In the genomic region with DNA sequence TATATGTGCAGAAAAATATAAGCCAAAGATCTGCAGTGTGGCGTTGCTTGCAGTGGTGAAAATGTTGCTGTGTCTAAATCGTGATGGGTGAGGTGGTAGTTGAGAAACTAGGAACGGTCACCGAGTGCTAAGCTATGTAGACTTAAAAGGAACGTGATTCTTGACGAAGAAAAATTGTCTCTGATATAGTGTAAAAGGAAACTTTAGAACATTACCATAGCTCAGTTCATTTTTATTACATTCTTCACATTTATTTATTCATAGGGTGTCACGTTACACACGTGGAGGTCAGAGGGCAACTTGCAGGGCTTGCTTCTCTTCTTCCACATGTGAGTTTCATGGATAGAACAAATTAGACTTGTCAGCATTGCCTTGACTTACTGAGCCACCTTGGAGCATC, we compare ENCODE assay signal across 21 mouse cellular contexts. TPM values are rescaled to one million over a fixed set of nuclear protein-coding genes. Genes with fewer than 3 reads are reported as not detected.
DNase-seq lines count a peak whose midpoint lies in the region; ATAC-seq and TF ChIP-seq lines count a peak whose summit lies in the region.
"Had no signal": no experiment of that assay in that cellular context is flagged by ENCODE, and none has a peak within 500 bp of the region (broad histone marks: within the 10 kb centered on the region; RNA-seq: fewer than 3 reads in every experiment).

No protein-coding gene starts in this region.

- DNase-seq in lung, embryonic 14.5 days: peak; percentile 87
- DNase-seq in lung, postnatal 14 days: no peak
- DNase-seq in lung, postnatal 10 days: peak; percentile 2
- no peak for DNase-seq in lung, postnatal 36 days
- DNase-seq in embryo, embryonic 11 days: peak; percentile 37
- DNase-seq in forebrain, embryonic 10.5 days (ENCODE audit: extremely low spot score, low spot score): no peak
- DNase-seq in kidney, adult 8-10 months: no peak
- DNase-seq: adrenal gland, adult 8-10 months; adrenal gland, postnatal 36 days; cerebellum, adult 2 months; cerebellum, postnatal 10 days; gastrocnemius, postnatal 14 days; heart, adult 2 months; heart, postnatal 14 days had no signal

- H3K4me2 ChIP-seq in lung, embryonic 14.5 days: no peak overlapping the region
- H3K4me2 ChIP-seq in limb, embryonic 13.5 days (replicated peaks): peak overlapping the region; percentile 14; the same call in 1 of the 2 replicates
- H3K4me2 ChIP-seq: embryonic facial prominence, embryonic 12.5 days; forebrain, embryonic 12.5 days; heart, embryonic 11.5 days; heart, embryonic 15.5 days; hindbrain, embryonic 13.5 days had no signal

- no peaks in the 10 kb centered on the region for H3K27me3 ChIP-seq in lung, embryonic 14.5 days (ENCODE audit: insufficient read depth, low read length)
- H3K27me3 ChIP-seq in limb, embryonic 13.5 days: no peaks in the 10 kb centered on the region
- no peaks in the 10 kb centered on the region for H3K27me3 ChIP-seq in forebrain, embryonic 10.5 days (ENCODE audit: poor library complexity, severe bottlenecking)
- H3K27me3 ChIP-seq: embryonic facial prominence, embryonic 12.5 days; forebrain, embryonic 12.5 days; heart, embryonic 15.5 days; hindbrain, embryonic 13.5 days had no signal

- H3K36me3 ChIP-seq in lung, embryonic 14.5 days (ENCODE audit: insufficient read depth): no peaks in the 10 kb centered on the region
- H3K36me3 ChIP-seq in limb, embryonic 13.5 days: no peaks in the 10 kb centered on the region
- H3K36me3 ChIP-seq in forebrain, embryonic 10.5 days (replicated peaks): no peaks in the 10 kb centered on the region
- H3K36me3 ChIP-seq: embryonic facial prominence, embryonic 12.5 days; forebrain, embryonic 12.5 days; heart, embryonic 15.5 days; hindbrain, embryonic 13.5 days had no signal

- H3K4me1 ChIP-seq in lung, embryonic 14.5 days (ENCODE audit: insufficient read depth): no peaks in the 10 kb centered on the region
- H3K4me1 ChIP-seq in limb, embryonic 13.5 days: peaks cover 18% of the 10 kb centered on the region
- no peaks in the 10 kb centered on the region; the same call in 1 of the 2 replicates for H3K4me1 ChIP-seq in forebrain, embryonic 10.5 days
- H3K4me1 ChIP-seq: forebrain, embryonic 12.5 days; heart, embryonic 15.5 days; hindbrain, embryonic 13.5 days had no signal

- H3K27ac ChIP-seq in lung, embryonic 14.5 days (ENCODE audit: low read depth): no peak overlapping the region
- H3K27ac ChIP-seq in limb, embryonic 13.5 days: no peak overlapping the region
- no peak overlapping the region for H3K27ac ChIP-seq in forebrain, embryonic 10.5 days
- H3K27ac ChIP-seq: embryonic facial prominence, embryonic 12.5 days; forebrain, embryonic 12.5 days; heart, adult 2 months; heart, embryonic 15.5 days; hindbrain, embryonic 13.5 days had no signal

- ATAC-seq in lung, embryonic 14.5 days (ENCODE audit: insufficient read depth): peak; percentile 72
- ATAC-seq in limb, embryonic 13.5 days (ENCODE audit: low FRiP score, low read depth): no peak
- ATAC-seq: forebrain, embryonic 16.5 days had no signal

- 30% methylated on average over 8 of the region's 8 CpGs for WGBS in lung, embryonic 14.5 days
- 30% methylated on average over 8 of the region's 8 CpGs for WGBS in limb, embryonic 13.5 days
- 91% methylated on average over 8 of the region's 8 CpGs for WGBS in forebrain, embryonic 10.5 days

- H3K9me3 ChIP-seq in lung, embryonic 14.5 days (ENCODE audit: low read depth, low read length): no peaks in the 10 kb centered on the region
- H3K9me3 ChIP-seq in limb, embryonic 13.5 days: no peaks in the 10 kb centered on the region
- no peaks in the 10 kb centered on the region for H3K9me3 ChIP-seq in forebrain, embryonic 10.5 days
- H3K9me3 ChIP-seq: embryonic facial prominence, embryonic 12.5 days; forebrain, embryonic 12.5 days; heart, embryonic 15.5 days; hindbrain, embryonic 13.5 days had no signal

- H3K4me3 ChIP-seq in lung, embryonic 14.5 days (ENCODE audit: low read depth, low read length): no peak overlapping the region
- no peak overlapping the region for H3K4me3 ChIP-seq in limb, embryonic 13.5 days
- no peak overlapping the region for H3K4me3 ChIP-seq in forebrain, embryonic 10.5 days
- H3K4me3 ChIP-seq: embryonic facial prominence, embryonic 12.5 days; forebrain, embryonic 12.5 days; heart, adult 2 months; heart, embryonic 15.5 days; hindbrain, embryonic 13.5 days had no signal

- no peak overlapping the region for H3K9ac ChIP-seq in lung, embryonic 14.5 days
- H3K9ac ChIP-seq in limb, embryonic 13.5 days: no peak overlapping the region
- H3K9ac ChIP-seq: embryonic facial prominence, embryonic 12.5 days; forebrain, embryonic 12.5 days; heart, embryonic 15.5 days; hindbrain, embryonic 13.5 days had no signal

- TF ChIP-seq CTCF in lung, embryonic 14.5 days (IDR thresholded peaks at IDR 0.05; ENCODE audit: low read depth): no peak

RNA-seq across cellular contexts. Expression of a gene that starts 47.0 kb away (rescaled TPM):
- polyA plus RNA-seq in lung, embryonic 14.5 days (2014; fragmentation: Nextera tagmentation; extraction: Ambion mirVana): 152 and 160 TPM in 2 replicates
- 173 and 186 TPM in 2 replicates for polyA plus RNA-seq in limb, embryonic 13.5 days (2015; fragmentation: Nextera tagmentation; extraction: Ambion mirVana)
- 153 and 155 TPM in 2 replicates for polyA plus RNA-seq in forebrain, embryonic 10.5 days (2016; fragmentation: Nextera tagmentation; extraction: Ambion mirVana)

Comparison
In these comparisons a context has a peak if more than half of its experiments do, and no peak if none do; other contexts are left out.
1. DNase-seq: peak in lung, embryonic 14.5 days (single experiment), lung, postnatal 10 days (single experiment) and embryo, embryonic 11 days (single experiment); none in lung, postnatal 14 days (single experiment), lung, postnatal 36 days (single experiment), forebrain, embryonic 10.5 days (single experiment) and kidney, adult 8-10 months (0 of 2).